Mouse (Mus musculus): ENCODE measurements around the gene Dis3l2. TPM values are rescaled to one million over a fixed set of nuclear protein-coding genes. Genes with fewer than 3 reads are reported as not detected.

Dis3l2 gene
- total and polyA plus RNA-seq, 3 experiments = 12.4 to 17.4 (median 16.5) TPM

DNA sequence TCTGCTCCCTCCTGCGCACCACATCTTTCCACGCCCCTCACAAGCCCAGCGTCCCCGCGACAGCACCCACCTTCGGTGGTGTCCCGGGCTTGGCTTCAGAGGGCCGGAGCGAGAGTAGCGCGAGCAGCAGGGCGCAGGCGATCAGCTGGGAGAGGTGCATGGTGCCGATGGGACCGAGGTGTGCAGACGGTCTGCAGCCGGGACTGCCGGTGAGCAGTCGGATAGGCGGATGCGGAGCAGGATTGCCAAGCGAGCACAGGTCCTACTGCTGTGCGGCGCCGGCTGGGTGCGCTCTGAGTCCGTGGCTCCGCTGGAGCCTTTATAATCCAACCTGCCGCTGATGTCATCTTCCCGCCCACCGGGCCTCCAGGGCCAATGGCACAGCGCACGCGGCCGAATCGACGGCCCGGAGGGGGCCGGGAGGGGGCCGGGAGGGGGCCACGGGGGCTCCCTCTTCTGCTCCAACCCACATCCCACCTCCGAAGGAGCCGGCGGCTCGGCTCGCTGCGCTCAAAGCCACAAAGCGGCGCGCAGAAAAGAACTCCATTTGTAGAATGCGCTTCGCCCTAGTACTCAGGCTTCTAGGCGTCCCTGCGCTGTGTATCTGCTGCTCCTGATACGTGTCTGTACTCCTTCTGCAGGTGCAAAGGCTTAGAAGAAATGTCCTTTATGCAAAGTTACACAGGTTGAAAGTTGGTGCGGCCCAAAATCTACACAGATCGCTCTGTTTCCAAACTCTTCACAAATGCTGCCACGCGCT, 33.1 kb upstream of the Dis3l2 start, which contains the start of gene Nppc (continued):
- TF ChIP-seq JUND (conservative IDR thresholded peaks at IDR 0.05; ENCODE audit: low read depth, low read length) = no peak
- TF ChIP-seq CHD2 (IDR thresholded peaks at IDR 0.05; ENCODE audit: low read length) = no peak
- no peak for TF ChIP-seq CHD1 (IDR thresholded peaks at IDR 0.05; ENCODE audit: low read depth, low read length)
- no peak for TF ChIP-seq MAX (IDR thresholded peaks at IDR 0.05; ENCODE audit: low read length)
- peak in 1 of 2 experiments; percentile 42; a peak in 2 of 4 replicates for TF ChIP-seq CTCF (conservative IDR thresholded peaks at IDR 0.05 in 1 of 2, IDR thresholded peaks at IDR 0.05 in 1 of 2; ENCODE audit: low read depth in 2 of 2, low read length in 2 of 2)
- TF ChIP-seq EP300 (IDR thresholded peaks at IDR 0.05; ENCODE audit: low read length) = no peak
- TF ChIP-seq PAX5 (IDR thresholded peaks at IDR 0.05; ENCODE audit: low read length) = no peak

DNA sequence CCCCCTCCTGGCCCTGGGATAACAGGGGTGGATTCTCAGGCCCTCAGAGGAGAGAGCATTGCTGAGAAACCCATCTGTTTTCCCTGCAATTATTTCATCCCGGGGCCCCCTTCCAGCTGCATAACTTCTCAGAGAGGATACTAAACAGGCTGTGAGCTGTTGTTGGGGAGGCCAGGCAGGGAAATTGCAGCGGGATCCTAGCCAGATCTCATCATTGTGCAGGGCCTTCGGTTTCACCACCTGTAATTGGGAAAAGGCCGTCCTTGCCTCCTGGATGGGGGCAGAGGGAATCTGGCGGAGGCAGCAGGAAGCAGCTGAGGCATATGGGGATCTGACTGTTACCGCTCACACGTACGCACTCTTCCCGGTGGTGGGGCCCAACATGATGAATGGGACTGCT, 29.2 kb upstream of the Dis3l2 start:
- in situ Hi-C loops (cut with MboI; ENCODE audit: low pct_ligation_motif_present, low pct_unique_long_range_greater_than_20kb, low sequenced_read_pairs) = no loop called here
- Histone ChIP-seq H3K4me2 (ENCODE audit: insufficient read depth, low read depth, poor library complexity, severe bottlenecking) (no peak overlapping the region), H3K4me1 (ENCODE audit: control insufficient read depth in 1 of 2, insufficient read depth in 2 of 2) (peaks cover 6 to 9% of the 10 kb centered on the region in 2 experiments), H3K4me3 (replicated peaks in 1 of 3; ENCODE audit: low read depth in 2 of 3, low read length in 2 of 3, poor library complexity in 1 of 3) (no peak overlapping the region), H3K9me3 (replicated peaks; ENCODE audit: low read length) (no peaks in the 10 kb centered on the region), H3K9ac (ENCODE audit: insufficient read depth, low read depth) (no peak overlapping the region), H3K27ac (ENCODE audit: insufficient read depth, low read depth) (no peak overlapping the region), H3K27me3 (replicated peaks) (peaks cover 63% of the 10 kb centered on the region), H3K79me2 (replicated peaks; ENCODE audit: control insufficient read depth, extremely low read depth, insufficient read depth, poor library complexity, severe bottlenecking) (no peaks in the 10 kb centered on the region), H3K36me3 (replicated peaks in 1 of 2; ENCODE audit: control insufficient read depth in 1 of 2, insufficient read depth in 1 of 2, low read length in 1 of 2) (no peaks in the 10 kb centered on the region)
- dilution Hi-C loops (cut with MboI; ENCODE audit: extremely low pct_ligation_motif_present, extremely low pct_unique_long_range_greater_than_20kb, low sequenced_read_pairs) = no loop called here
- TF ChIP-seq USF2 (conservative IDR thresholded peaks at IDR 0.05; ENCODE audit: low read depth, low read length) = no peak
- no peak for TF ChIP-seq POLR2AphosphoS2 (IDR thresholded peaks at IDR 0.05; ENCODE audit: low read depth, low read length)
- no peak for TF ChIP-seq CHD2 (IDR thresholded peaks at IDR 0.05; ENCODE audit: low read length)
- no peak for TF ChIP-seq KAT2A (IDR thresholded peaks at IDR 0.05; ENCODE audit: insufficient replicate concordance, low read length)
- TF ChIP-seq TBP (conservative IDR thresholded peaks at IDR 0.05; ENCODE audit: low read depth, low read length) = no peak
- no peak for TF ChIP-seq JUND (conservative IDR thresholded peaks at IDR 0.05; ENCODE audit: low read depth, low read length)
- TF ChIP-seq MXI1 (IDR thresholded peaks at IDR 0.05; ENCODE audit: low read depth, low read length) = no peak
- no peak for TF ChIP-seq RAD21 (IDR thresholded peaks at IDR 0.05; ENCODE audit: low read depth, low read length)
- TF ChIP-seq CTCF (conservative IDR thresholded peaks at IDR 0.05 in 1 of 2, IDR thresholded peaks at IDR 0.05 in 1 of 2; ENCODE audit: low read depth in 2 of 2, low read length in 2 of 2) = no peak
- no peak for TF ChIP-seq MYC (IDR thresholded peaks at IDR 0.05; ENCODE audit: low read depth, low read length)
- TF ChIP-seq ZNF384 (IDR thresholded peaks at IDR 0.05; ENCODE audit: low read depth, low read length) = no peak
- no peak for TF ChIP-seq UBTF (IDR thresholded peaks at IDR 0.05; ENCODE audit: low read depth, low read length)
- no peak for DNase-seq (ENCODE audit: extremely low read depth)

DNA sequence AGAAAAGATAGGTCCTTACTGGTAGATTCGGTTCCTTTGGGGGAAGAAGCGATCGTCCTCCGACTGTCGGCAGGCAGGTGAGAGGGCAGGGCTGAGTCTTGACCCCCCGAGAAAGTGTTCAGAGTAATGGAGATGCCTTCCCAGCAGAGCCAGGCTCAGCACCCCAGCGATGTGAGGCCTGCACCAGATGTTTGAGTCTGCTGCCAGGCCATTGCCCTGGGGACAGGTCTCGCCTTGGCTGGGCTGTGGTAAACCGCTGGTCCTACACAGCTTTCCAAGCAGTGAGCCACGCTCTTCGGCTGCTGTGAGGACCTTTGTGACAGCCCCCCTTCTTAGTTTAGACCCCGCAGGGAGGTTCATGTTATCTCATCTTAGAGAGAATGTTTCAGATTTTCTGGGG, 28.5 kb upstream of the Dis3l2 start:
- no peaks in the 10 kb centered on the region for H3K9me3 ChIP-seq (replicated peaks; ENCODE audit: low read length)
- dilution Hi-C loops (cut with MboI; ENCODE audit: extremely low pct_ligation_motif_present, extremely low pct_unique_long_range_greater_than_20kb, low sequenced_read_pairs) = no loop called here
- H3K4me3 ChIP-seq (replicated peaks in 1 of 3; ENCODE audit: low read depth in 2 of 3, low read length in 2 of 3, poor library complexity in 1 of 3) = no peak overlapping the region
- DNase-seq (ENCODE audit: extremely low read depth) = no peak
- H3K4me2 ChIP-seq (ENCODE audit: insufficient read depth, low read depth, poor library complexity, severe bottlenecking) = no peak overlapping the region
- no peak overlapping the region for H3K9ac ChIP-seq (ENCODE audit: insufficient read depth, low read depth)
- peaks cover 58% of the 10 kb centered on the region for H3K27me3 ChIP-seq (replicated peaks)
- H3K79me2 ChIP-seq (replicated peaks; ENCODE audit: control insufficient read depth, extremely low read depth, insufficient read depth, poor library complexity, severe bottlenecking) = no peaks in the 10 kb centered on the region
- peaks cover 3% of the 10 kb centered on the region in 2 experiments for H3K4me1 ChIP-seq (ENCODE audit: control insufficient read depth in 1 of 2, insufficient read depth in 2 of 2)
- TF ChIP-seq NRF1 (IDR thresholded peaks at IDR 0.05; ENCODE audit: low read depth, low read length) = no peak
- no peak for TF ChIP-seq SMC3 (IDR thresholded peaks at IDR 0.05; ENCODE audit: low read depth, low read length)
- TF ChIP-seq RAD21 (IDR thresholded peaks at IDR 0.05; ENCODE audit: low read depth, low read length) = no peak
- no peak for TF ChIP-seq TBP (conservative IDR thresholded peaks at IDR 0.05; ENCODE audit: low read depth, low read length)
- TF ChIP-seq POLR2A (IDR thresholded peaks at IDR 0.05; ENCODE audit: low read depth, low read length) = no peak
- TF ChIP-seq MAFK (IDR thresholded peaks at IDR 0.05; ENCODE audit: insufficient replicate concordance, low read length) = no peak
- TF ChIP-seq CTCF (conservative IDR thresholded peaks at IDR 0.05 in 1 of 2, IDR thresholded peaks at IDR 0.05 in 1 of 2; ENCODE audit: low read depth in 2 of 2, low read length in 2 of 2) = no peak
- no peaks in the 10 kb centered on the region for H3K36me3 ChIP-seq (replicated peaks in 1 of 2; ENCODE audit: control insufficient read depth in 1 of 2, insufficient read depth in 1 of 2, low read length in 1 of 2)
- no peak overlapping the region for H3K27ac ChIP-seq (ENCODE audit: insufficient read depth, low read depth)
- in situ Hi-C loops (cut with MboI; ENCODE audit: low pct_ligation_motif_present, low pct_unique_long_range_greater_than_20kb, low sequenced_read_pairs) = no loop called here

Data from CH12.LX (cell line).